Mouse (Mus musculus): Measurements from ENCODE around the gene Hspa12a. TPM values are rescaled to one million over a fixed set of nuclear protein-coding genes. Genes with fewer than 3 reads are reported as not detected.
"Not testable (repeated sequence)": the region's sequence is repeated elsewhere in the genome, so short reads cannot be mapped to it uniquely, and the experiment has no call there.

The Hspa12a gene
- total RNA-seq, 2 experiments from 2014 or later = 256 to 270 TPM

DNA sequence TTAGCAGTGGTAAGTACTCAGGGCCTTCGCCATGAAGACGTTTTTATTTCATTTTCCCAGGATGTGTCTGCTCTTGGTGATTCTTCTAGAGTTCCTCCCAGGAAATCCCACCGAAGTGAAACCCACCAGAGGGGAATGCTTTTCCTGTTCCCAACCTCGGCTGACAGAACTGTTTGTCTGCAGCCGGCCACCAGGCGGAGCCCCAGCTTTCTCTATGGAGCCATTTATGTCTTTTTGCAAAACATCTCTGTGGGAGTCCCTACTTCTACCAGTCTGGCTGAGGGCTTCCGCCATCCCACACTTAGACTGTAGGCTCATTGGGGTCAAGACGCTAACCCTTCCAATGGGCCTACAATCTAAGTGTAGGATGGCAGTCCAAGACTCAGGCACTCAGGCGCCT lies 32.1 kb downstream of the Hspa12a start:
- DNase-seq (ENCODE audit: low spot score in 2 of 2) = peak; percentile 82 to 86

DNA sequence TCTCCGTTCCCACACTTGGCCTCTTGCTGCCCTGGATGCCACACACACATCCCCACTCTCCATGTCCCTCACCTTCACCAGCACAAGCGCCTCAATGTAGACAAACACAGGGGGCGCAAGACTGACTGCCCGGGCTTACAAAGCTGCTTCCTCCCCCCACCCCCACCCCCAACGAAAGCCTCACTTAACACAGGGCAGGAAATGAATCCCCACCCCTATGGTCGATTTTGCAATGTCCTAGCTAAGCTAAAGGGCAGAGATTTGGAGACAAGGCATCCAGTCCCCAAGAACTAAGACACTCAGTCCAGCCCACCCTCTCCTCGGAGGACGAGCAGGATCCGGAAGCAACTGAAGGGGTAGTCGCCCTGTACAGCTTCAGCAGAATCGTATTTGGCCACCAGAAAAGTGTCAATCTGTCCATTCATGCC lies 32.5 kb downstream of the Hspa12a start:
- no peak for DNase-seq (ENCODE audit: low spot score in 2 of 2)

DNA sequence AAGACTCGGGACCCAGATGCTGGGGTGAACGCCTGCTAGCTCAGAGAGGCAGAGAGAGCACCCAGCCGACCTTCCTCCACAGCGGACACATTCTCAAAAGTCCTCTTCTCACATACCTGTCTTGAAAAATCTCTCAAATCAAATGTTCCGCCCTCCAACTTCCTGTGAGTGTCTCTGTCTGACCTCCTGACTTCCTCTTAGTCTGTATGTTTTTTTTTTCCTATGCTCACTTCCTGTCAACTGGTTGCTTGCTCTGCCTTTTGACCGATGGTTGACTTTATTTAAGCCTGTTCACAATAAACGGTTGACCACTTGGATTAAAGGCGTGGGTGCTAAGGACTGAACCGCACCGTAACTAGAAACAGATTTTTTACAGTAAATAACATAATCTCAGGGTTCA lies 35.4 kb downstream of the Hspa12a start:
- no peak for DNase-seq (ENCODE audit: low spot score in 2 of 2)

GRCm38 (mm10) chr19:58906685-58907084 lies 36.8 kb downstream of the Hspa12a start:
- DNase-seq (ENCODE audit: low spot score in 2 of 2) = no peak

GRCm38 (mm10) chr19:58903899-58904327 lies 39.5 kb downstream of the Hspa12a start:
- DNase-seq (ENCODE audit: low spot score in 2 of 2) = peak; percentile 91 to 92

GRCm38 (mm10) chr19:58903079-58903898 lies 40.2 kb downstream of the Hspa12a start:
- DNase-seq (ENCODE audit: low spot score in 2 of 2) = no peak

DNA sequence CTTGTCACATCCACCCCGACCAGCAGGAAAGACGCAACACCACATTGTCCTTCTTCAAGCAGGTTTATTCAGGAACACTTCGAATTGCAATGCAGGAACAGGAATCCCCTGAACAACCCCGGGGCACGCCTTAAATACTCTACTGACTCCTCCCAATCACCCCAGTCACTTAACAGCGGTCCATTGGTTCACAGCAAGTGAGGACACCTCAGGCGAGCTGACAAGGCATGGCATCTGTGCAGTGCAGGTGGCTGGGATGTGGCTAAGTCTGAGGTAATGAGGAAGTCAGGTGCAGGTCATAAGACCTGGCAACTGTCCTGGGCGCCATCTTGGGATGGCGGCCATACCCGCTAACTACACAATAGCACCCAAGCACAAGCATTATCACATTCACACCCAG lies 43.0 kb downstream of the Hspa12a start:
- not testable (repeated sequence) for DNase-seq (ENCODE audit: low spot score in 2 of 2)

DNA sequence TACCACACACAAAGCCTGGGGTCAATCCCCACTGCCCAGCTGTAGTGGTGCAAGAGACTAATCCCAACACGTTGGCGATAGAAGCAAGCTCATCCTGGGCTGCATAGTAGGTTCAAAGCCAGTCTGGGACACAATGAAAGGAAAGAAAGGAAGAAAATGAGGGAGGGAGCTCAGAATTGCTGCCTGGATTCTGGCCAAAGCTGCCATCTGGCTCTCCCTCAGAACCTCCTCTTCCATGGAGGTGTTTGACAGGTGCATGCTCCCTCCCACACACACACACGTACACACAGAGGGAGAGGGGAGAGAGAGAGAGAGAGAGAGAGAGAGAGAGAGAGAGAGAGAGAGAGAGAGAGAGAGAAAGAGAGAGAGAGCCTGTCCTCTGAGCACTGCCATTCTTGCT lies 47.2 kb downstream of the Hspa12a start:
- no peak for DNase-seq (ENCODE audit: low spot score in 2 of 2)

GRCm38 (mm10) chr19:58889306-58890038 lies 54.0 kb downstream of the Hspa12a start:
- DNase-seq (ENCODE audit: low spot score in 2 of 2) = no peak

- no peak for DNase-seq (ENCODE audit: low spot score in 2 of 2)
Observed at GRCm38 (mm10) chr19:58886467-58886866, 57.0 kb downstream of the Hspa12a start.

DNA sequence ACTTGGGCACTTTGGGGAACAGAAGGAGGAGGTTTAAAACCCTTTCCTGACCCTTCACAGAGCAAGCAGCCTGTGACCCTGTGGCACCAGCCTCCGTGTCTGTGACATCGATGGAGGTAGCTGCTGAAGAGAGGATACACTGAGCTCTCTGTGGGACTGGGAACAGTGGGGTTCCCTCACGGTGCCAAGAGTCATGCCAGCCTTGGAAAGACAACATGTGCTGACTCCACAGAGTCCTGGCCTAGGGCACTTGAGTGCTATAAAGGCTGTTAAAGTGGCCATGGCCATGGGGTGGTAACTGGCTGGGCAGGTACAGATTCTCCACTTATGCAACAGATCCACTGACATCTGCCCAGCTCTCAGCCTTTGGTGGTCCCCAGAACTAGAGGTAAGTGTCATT lies 60.0 kb downstream of the Hspa12a start:
- no peak for DNase-seq (ENCODE audit: low spot score in 2 of 2)

GRCm38 (mm10) chr19:58882336-58882735 lies 61.1 kb downstream of the Hspa12a start:
- DNase-seq (ENCODE audit: low spot score in 2 of 2) = no peak

DNA sequence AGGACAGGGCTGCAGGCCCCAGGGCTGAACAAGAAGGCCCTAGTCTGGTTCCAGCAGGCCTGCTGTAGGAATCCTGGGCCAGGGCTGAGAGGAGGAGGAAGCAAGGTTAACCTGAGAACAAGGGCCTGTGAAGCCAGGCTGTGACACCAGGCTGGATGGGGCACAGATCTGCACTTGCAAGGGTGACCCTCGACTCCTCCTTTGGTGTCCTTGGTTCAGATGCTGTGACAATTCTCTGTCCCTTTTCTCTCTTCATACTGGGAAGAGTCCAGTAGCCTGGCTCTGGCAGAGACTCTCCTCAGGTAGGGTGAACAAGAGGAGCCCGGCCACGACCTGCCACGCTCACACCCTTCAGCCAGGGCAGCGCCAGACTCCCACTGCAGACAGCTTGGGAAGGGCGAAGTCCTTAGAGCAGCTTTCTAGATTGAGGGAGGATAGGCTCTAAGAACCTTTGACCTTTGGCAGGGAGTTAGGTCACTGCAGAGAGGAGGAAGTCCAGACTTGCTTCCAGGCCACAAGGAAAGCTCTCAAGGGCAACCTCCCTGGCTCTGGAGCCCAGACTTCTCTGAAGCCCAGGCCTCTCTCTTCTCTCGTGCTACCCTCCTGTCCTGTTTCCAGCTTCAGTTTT lies 64.0 kb downstream of the Hspa12a start:
- DNase-seq (ENCODE audit: low spot score in 2 of 2) = no peak

GRCm38 (mm10) chr19:58878560-58878959 lies 64.9 kb downstream of the Hspa12a start:
- DNase-seq (ENCODE audit: low spot score in 2 of 2) = no peak

DNA sequence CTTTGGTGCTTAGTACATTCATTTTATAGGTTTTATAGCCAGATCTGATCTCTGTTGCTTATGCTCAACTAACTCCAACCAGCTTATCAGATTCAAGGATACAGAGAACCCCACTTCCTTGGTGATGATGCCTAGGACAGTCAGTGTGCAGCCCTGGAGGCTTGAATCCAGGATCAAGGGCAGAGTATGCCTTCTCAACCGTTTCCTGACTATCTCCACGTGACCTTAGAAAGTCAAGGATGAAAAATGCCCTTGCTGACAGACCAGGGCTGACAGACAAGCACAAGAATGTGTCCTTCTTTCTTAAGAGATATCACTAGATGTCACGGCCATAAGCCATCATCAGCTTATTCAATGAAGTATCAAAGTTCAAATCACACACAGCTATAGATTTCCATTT lies 69.9 kb downstream of the Hspa12a start:
- DNase-seq (ENCODE audit: low spot score in 2 of 2) = no peak

DNA sequence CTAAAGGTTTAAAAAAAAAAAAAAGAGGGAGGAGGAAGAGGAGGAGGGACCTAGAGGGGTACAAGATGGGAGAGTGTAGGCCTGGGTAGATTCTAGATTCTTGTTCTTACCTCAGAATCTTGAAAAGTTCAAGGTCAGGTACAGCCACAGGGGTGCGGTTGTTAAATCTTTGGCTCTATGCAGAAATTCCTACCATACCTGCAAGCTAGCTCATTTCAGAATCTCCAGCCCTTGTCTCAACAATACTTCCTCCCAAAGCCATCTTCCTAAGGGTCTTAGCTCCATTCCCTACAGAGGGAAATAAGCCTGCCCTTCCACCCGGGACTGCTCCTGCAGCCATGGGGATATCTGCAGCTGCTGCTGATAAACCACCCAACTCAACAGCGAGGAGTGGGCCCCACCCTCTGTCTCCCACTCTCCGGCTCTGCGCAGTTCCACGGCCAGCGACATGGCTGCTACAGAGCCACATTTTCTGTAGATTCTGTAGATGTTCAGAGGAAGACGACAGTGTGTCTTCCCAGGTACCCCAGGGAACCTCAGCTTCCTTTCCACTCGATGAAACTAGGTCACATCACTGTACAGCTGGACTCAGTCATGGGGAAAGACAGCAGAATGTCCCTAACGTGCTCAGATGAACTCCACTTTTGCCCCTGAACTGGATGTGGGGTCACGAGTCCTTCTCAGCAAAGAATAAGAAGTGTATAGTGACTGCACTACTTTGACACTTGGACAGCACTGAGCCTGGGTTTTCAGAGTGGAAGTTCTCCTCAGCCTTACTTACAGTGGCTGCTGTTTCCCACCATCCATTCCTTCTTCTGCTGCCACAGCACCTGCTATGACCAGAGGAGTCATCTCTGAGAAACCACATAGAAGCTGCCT lies 70.8 kb downstream of the Hspa12a start:
- no peak for DNase-seq (ENCODE audit: low spot score in 2 of 2)

GRCm38 (mm10) chr19:58871878-58872277 lies 71.6 kb downstream of the Hspa12a start:
- no peak for DNase-seq (ENCODE audit: low spot score in 2 of 2)

DNA sequence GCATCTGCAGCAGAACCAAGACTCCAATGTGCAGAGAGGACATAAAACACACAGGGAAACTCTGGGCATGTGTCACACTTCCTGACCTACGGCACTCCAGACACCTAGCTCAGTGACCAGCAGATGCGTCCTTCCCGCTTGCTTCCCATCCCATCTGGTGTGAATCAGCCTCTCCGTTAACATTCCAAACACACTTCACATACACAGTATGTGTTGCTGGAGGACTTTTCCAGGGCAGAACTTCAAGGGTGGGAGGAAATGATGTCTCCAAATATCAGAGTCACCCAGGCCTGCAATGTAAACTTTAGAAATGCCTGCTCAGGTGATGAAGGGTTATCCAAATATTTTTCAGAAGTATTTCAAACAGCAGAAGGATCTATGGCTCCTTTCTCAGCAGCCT lies 76.8 kb downstream of the Hspa12a start:
- DNase-seq (ENCODE audit: low spot score in 2 of 2) = no peak

DNA sequence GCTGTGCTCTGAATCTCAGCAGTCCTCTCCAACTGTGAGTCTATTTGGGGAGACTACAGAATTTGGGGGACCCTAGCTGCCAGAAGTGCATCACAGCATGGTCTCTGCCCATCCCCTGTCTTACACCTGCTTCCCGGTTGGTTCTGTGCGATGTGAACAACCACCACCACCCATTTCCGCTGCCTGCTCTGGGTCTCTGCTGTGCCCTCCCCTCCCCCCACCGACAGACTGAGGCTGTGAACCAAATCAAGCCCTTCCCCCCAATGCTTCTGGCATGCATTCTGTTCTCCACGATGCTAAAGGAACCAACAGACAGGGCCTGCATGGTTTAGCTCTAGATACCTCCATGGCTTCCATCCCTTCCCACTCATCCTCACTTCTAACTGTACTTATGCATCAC lies 78.2 kb downstream of the Hspa12a start:
- no peak for DNase-seq (ENCODE audit: low spot score in 2 of 2)

DNA sequence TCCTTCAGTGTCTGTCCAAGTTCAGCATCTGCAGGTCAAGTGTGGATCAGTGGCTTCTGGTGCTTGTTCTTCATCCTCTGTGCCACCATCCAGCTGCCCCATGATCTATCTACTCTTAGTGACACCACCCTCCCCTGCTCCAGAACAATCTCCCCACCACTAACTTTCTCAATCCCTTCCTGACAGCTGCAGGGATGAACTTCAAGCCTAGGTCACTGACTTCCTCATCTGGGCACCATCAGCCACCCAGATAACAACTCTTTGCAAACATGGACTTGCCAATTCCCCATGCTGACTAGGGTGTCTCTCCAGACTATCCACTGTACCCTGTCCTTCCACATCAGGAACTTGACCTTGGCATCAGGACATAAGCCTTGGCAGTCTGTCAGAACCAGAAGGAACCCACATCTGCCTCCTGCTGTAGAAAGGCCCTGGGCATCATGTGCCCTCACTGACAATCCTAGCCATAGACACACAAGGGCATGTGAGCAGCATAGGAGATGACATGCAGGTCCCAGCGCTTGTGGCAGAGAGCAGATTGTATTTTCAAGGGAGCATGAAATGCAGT lies 79.4 kb downstream of the Hspa12a start:
- DNase-seq (ENCODE audit: low spot score in 2 of 2) = no peak
